Mouse (Mus musculus): ENCODE measurements at regions not wholly inside any gene's neighbourhood (a gene's known extent, or its start where the extent isn't known, plus 50 kb on each side); places are given as distances from the start of the nearest gene placed in this dataset.

GRCm38 (mm10) chr2:128428651-128429633 is 162.1 kb upstream of the Spdye4c start:
- TF ChIP-seq CTCF (IDR thresholded peaks at IDR 0.05; ENCODE audit: extremely low read depth, insufficient read length, insufficient replicate concordance, low read depth, low read length), result no peak
- no peak for TF ChIP-seq POLR2A (IDR thresholded peaks at IDR 0.05; ENCODE audit: low read depth, low read length)
- H3K27ac ChIP-seq (ENCODE audit: insufficient read depth, low read depth, low read length), result peak overlapping the region; percentile 60
- peaks cover 11% of the 10 kb centered on the region; the same call in 1 of the 2 replicates for H3K4me1 ChIP-seq (ENCODE audit: control insufficient read depth, insufficient read depth, insufficient read length, low read length)
- no peaks in the 10 kb centered on the region; the same call in 1 of the 2 replicates for H3K27me3 ChIP-seq (ENCODE audit: control insufficient read depth, insufficient read depth, low read length)
- H3K36me3 ChIP-seq (ENCODE audit: control insufficient read depth, insufficient read depth, low read length), result no peaks in the 10 kb centered on the region
- H3K4me3 ChIP-seq (ENCODE audit: low read depth, low read length), result peak overlapping the region; percentile 59
- 49% methylated on average over 18 of the region's 18 CpGs for WGBS

GRCm38 (mm10) chr2:128429786-128430185 is 161.2 kb upstream of the Spdye4c start:
- H3K27me3 ChIP-seq (ENCODE audit: control insufficient read depth, insufficient read depth, low read length), result no peaks in the 10 kb centered on the region; the same call in 1 of the 2 replicates
- H3K27ac ChIP-seq (ENCODE audit: insufficient read depth, low read depth, low read length), result 0 out of 2 replicates have a peak overlapping the region, but pooled peaks have one; percentile 60
- TF ChIP-seq POLR2A (IDR thresholded peaks at IDR 0.05; ENCODE audit: low read depth, low read length), result no peak
- no peak for TF ChIP-seq CTCF (IDR thresholded peaks at IDR 0.05; ENCODE audit: extremely low read depth, insufficient read length, insufficient replicate concordance, low read depth, low read length)
- peak overlapping the region; percentile 40 for H3K4me3 ChIP-seq (ENCODE audit: low read depth, low read length)
- H3K4me1 ChIP-seq (ENCODE audit: control insufficient read depth, insufficient read depth, insufficient read length, low read length), result peaks cover 11% of the 10 kb centered on the region; the same call in 1 of the 2 replicates
- no peaks in the 10 kb centered on the region for H3K36me3 ChIP-seq (ENCODE audit: control insufficient read depth, insufficient read depth, low read length)
- WGBS, result 27% methylated on average over 7 of the region's 7 CpGs

GRCm38 (mm10) chr2:128430776-128431291 is 160.2 kb upstream of the Spdye4c start:
- no peak overlapping the region for H3K4me3 ChIP-seq (ENCODE audit: low read depth, low read length)
- TF ChIP-seq CTCF (IDR thresholded peaks at IDR 0.05; ENCODE audit: extremely low read depth, insufficient read length, insufficient replicate concordance, low read depth, low read length), result no peak
- no peak for TF ChIP-seq POLR2A (IDR thresholded peaks at IDR 0.05; ENCODE audit: low read depth, low read length)
- H3K27me3 ChIP-seq (ENCODE audit: control insufficient read depth, insufficient read depth, low read length), result no peaks in the 10 kb centered on the region; the same call in 1 of the 2 replicates
- H3K27ac ChIP-seq (ENCODE audit: insufficient read depth, low read depth, low read length), result no peak overlapping the region
- H3K36me3 ChIP-seq (ENCODE audit: control insufficient read depth, insufficient read depth, low read length), result no peaks in the 10 kb centered on the region
- H3K4me1 ChIP-seq (ENCODE audit: control insufficient read depth, insufficient read depth, insufficient read length, low read length), result peaks cover 11% of the 10 kb centered on the region; the same call in 1 of the 2 replicates
- WGBS, result 78% methylated on average over 9 of the region's 9 CpGs

- H3K4me1 ChIP-seq (ENCODE audit: control insufficient read depth, insufficient read depth, insufficient read length, low read length), result peaks cover 11% of the 10 kb centered on the region; the same call in 1 of the 2 replicates
- 61% methylated on average over 4 of the region's 4 CpGs for WGBS
- TF ChIP-seq CTCF (IDR thresholded peaks at IDR 0.05; ENCODE audit: extremely low read depth, insufficient read length, insufficient replicate concordance, low read depth, low read length) (no peak), POLR2A (IDR thresholded peaks at IDR 0.05; ENCODE audit: low read depth, low read length) (no peak)
- H3K27ac ChIP-seq (ENCODE audit: insufficient read depth, low read depth, low read length), result no peak overlapping the region
- no peak overlapping the region for H3K4me3 ChIP-seq (ENCODE audit: low read depth, low read length)
- H3K27me3 ChIP-seq (ENCODE audit: control insufficient read depth, insufficient read depth, low read length), result no peaks in the 10 kb centered on the region; the same call in 1 of the 2 replicates
- H3K36me3 ChIP-seq (ENCODE audit: control insufficient read depth, insufficient read depth, low read length), result no peaks in the 10 kb centered on the region
These were observed 159.3 kb upstream of the Spdye4c start for GRCm38 (mm10) chr2:128431751-128432150.

- WGBS, result 94% methylated on average over 3 of the region's 3 CpGs
- Histone ChIP-seq H3K27me3 (ENCODE audit: control insufficient read depth, insufficient read depth, low read length) (no peaks in the 10 kb centered on the region; the same call in 1 of the 2 replicates), H3K27ac (ENCODE audit: insufficient read depth, low read depth, low read length) (no peak overlapping the region), H3K4me1 (ENCODE audit: control insufficient read depth, insufficient read depth, insufficient read length, low read length) (peaks cover 8% of the 10 kb centered on the region; the same call in 1 of the 2 replicates), H3K36me3 (ENCODE audit: control insufficient read depth, insufficient read depth, low read length) (no peaks in the 10 kb centered on the region), H3K4me3 (ENCODE audit: low read depth, low read length) (no peak overlapping the region)
- TF ChIP-seq CTCF (IDR thresholded peaks at IDR 0.05; ENCODE audit: extremely low read depth, insufficient read length, insufficient replicate concordance, low read depth, low read length), result no peak
- no peak for TF ChIP-seq POLR2A (IDR thresholded peaks at IDR 0.05; ENCODE audit: low read depth, low read length)
These were observed 158.3 kb upstream of the Spdye4c start for GRCm38 (mm10) chr2:128432741-128433140.

- peaks cover 8% of the 10 kb centered on the region; the same call in 1 of the 2 replicates for H3K4me1 ChIP-seq (ENCODE audit: control insufficient read depth, insufficient read depth, insufficient read length, low read length)
- no peak for TF ChIP-seq POLR2A (IDR thresholded peaks at IDR 0.05; ENCODE audit: low read depth, low read length)
- TF ChIP-seq CTCF (IDR thresholded peaks at IDR 0.05; ENCODE audit: extremely low read depth, insufficient read length, insufficient replicate concordance, low read depth, low read length), result no peak
- no peak overlapping the region for H3K4me3 ChIP-seq (ENCODE audit: low read depth, low read length)
- H3K27ac ChIP-seq (ENCODE audit: insufficient read depth, low read depth, low read length), result no peak overlapping the region
- H3K27me3 ChIP-seq (ENCODE audit: control insufficient read depth, insufficient read depth, low read length), result no peaks in the 10 kb centered on the region; the same call in 1 of the 2 replicates
- WGBS, result 78% methylated on average over 9 of the region's 9 CpGs
- no peaks in the 10 kb centered on the region for H3K36me3 ChIP-seq (ENCODE audit: control insufficient read depth, insufficient read depth, low read length)
These were observed 157.4 kb upstream of the Spdye4c start for GRCm38 (mm10) chr2:128433553-128434081.

All from small intestine, adult 2 months (tissue).